ENCODE assay signal across 11 mouse cellular contexts in the genomic region with DNA sequence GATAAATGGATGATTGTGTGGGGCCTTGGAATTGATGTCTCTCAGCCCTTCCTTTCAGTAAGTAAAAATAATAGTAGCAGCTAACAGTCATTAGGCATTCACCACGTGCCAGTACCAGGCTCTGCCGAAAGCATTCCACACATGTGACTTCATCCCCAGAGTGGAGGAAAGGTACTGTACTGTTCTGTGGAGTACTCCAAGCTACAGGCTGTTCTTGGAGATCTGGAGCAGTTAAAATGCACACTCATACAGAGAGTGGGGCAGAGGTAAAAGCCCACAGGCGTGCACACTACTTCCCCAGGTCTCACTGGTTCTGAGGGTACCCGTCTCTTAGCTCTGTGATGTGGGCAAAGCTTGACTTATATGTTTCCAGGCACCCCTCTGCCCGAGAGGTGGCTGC. TPM values are rescaled to one million over a fixed set of nuclear protein-coding genes. Genes with fewer than 3 reads are reported as not detected.
DNase-seq lines count a peak whose midpoint lies in the region; TF ChIP-seq lines count a peak whose summit lies in the region.
"Had no signal": no experiment of that assay in that cellular context is flagged by ENCODE, and none has a peak within 500 bp of the region (broad histone marks: within the 10 kb centered on the region; RNA-seq: fewer than 3 reads in every experiment).

No protein-coding gene starts in this region.

- no peak for TF ChIP-seq CTCF in spleen, adult 2 months (IDR thresholded peaks at IDR 0.05; ENCODE audit: extremely low read depth, insufficient read depth, insufficient read length, insufficient replicate concordance)

- TF ChIP-seq POLR2A in spleen, adult 2 months (IDR thresholded peaks at IDR 0.05; ENCODE audit: low read depth, low read length): no peak
- TF ChIP-seq POLR2A in myocyte (IDR thresholded peaks at IDR 0.05; ENCODE audit: insufficient read length, low read depth): no peak

- H3K27ac ChIP-seq in heart, embryonic 10.5 days: peak overlapping the region; percentile 72
- H3K27ac ChIP-seq in spleen, adult 2 months (ENCODE audit: insufficient read depth, low read length): peak overlapping the region; percentile 28; the same call in 1 of the 2 replicates
- H3K27ac ChIP-seq: limb, embryonic 12.5 days had no signal

- 57% methylated on average over 5 of the region's 5 CpGs for WGBS in heart, embryonic 10.5 days
- 62% methylated on average over 5 of the region's 5 CpGs for WGBS in spleen, adult 2 months

- no peak for DNase-seq in heart, embryonic 10.5 days (ENCODE audit: low spot score)
- no peak for DNase-seq in heart, adult 9 months (ENCODE audit: low spot score in 2 of 2)
- no peak for DNase-seq in spleen, adult 2 months (ENCODE audit: low read depth in 1 of 2, low spot score in 2 of 2)
- DNase-seq in spleen, adult 18-20 months: no peak
- DNase-seq in Muller cell, postnatal 12 days (ENCODE audit: inconsistent ontology term): peak; percentile 37
- DNase-seq in B cell, adult 2 months: no peak
- DNase-seq in layer of hippocampus, postnatal 25 days (ENCODE audit: extremely low spot score in 1 of 2, low spot score in 1 of 2): no peak
- DNase-seq: adrenal gland, adult 8-10 months; kidney, adult 11 months had no signal

- no peak overlapping the region for H3K4me2 ChIP-seq in myocyte (ENCODE audit: low read depth)
- H3K4me2 ChIP-seq: limb, embryonic 12.5 days had no signal

- no peak overlapping the region for H3K4me3 ChIP-seq in heart, embryonic 10.5 days
- H3K4me3 ChIP-seq in spleen, adult 2 months (ENCODE audit: extremely low read depth, insufficient read depth, insufficient read length): no peak overlapping the region
- H3K4me3 ChIP-seq in myocyte: no peak overlapping the region
- H3K4me3 ChIP-seq: limb, embryonic 12.5 days had no signal

- peaks cover 72% of the 10 kb centered on the region for H3K4me1 ChIP-seq in heart, embryonic 10.5 days
- peaks cover 76% of the 10 kb centered on the region for H3K4me1 ChIP-seq in spleen, adult 2 months (ENCODE audit: control insufficient read depth, insufficient read depth, insufficient read length)

- no peaks in the 10 kb centered on the region for H3K27me3 ChIP-seq in heart, embryonic 10.5 days (ENCODE audit: insufficient read depth, poor library complexity, severe bottlenecking)
- H3K27me3 ChIP-seq in spleen, adult 2 months (ENCODE audit: control insufficient read depth, insufficient read depth, low read length): no peaks in the 10 kb centered on the region
- no peaks in the 10 kb centered on the region for H3K27me3 ChIP-seq in myocyte (ENCODE audit: control insufficient read depth, insufficient read depth, insufficient read length)
- H3K27me3 ChIP-seq: limb, embryonic 12.5 days had no signal

- H3K36me3 ChIP-seq in heart, embryonic 10.5 days: peaks cover 14% of the 10 kb centered on the region; the same call in 1 of the 2 replicates
- no peaks in the 10 kb centered on the region for H3K36me3 ChIP-seq in spleen, adult 2 months (ENCODE audit: control insufficient read depth, insufficient read depth, low read length)
- no peaks in the 10 kb centered on the region for H3K36me3 ChIP-seq in myocyte (ENCODE audit: control insufficient read depth, insufficient read depth)

- peaks cover 89% of the 10 kb centered on the region for H3K79me2 ChIP-seq in myocyte (ENCODE audit: control insufficient read depth, insufficient read depth)

- no peaks in the 10 kb centered on the region for H3K9me3 ChIP-seq in heart, embryonic 10.5 days
- H3K9me3 ChIP-seq: limb, embryonic 12.5 days had no signal

- no peak overlapping the region for H3ac ChIP-seq in myocyte (ENCODE audit: control insufficient read depth, insufficient read length)

TF ChIP-seq in myocyte, 11 proteins besides CTCF, POLR2A, EP300 and RAD21:
- peak; percentile 68 for TF ChIP-seq USF1 (IDR thresholded peaks at IDR 0.05; ENCODE audit: low read depth)
- TF ChIP-seq MYOD1 (IDR thresholded peaks at IDR 0.05; ENCODE audit: control insufficient read depth in 1 of 3, insufficient read length in 2 of 3, low read depth in 2 of 3): no peak

RNA-seq across cellular contexts. Expression of gene Rapgef1, which starts 8.7 kb away (rescaled TPM):
- polyA plus RNA-seq in heart, embryonic 10.5 days (2016; fragmentation: Nextera tagmentation; extraction: Ambion mirVana): 11.2 and 13.4 TPM in 2 replicates
- polyA plus RNA-seq in spleen, adult 2 months (2012; rRNA removed): 75.1 and 95.9 TPM in 2 replicates
- polyA plus RNA-seq in myocyte (2012; fragmentation: generic; extraction: Trizol): 74.5 TPM
- 100 to 1,000 TPM in 1 of 2 experiments, 10 to 100 TPM in 1; 99.0 to 104 TPM for total RNA-seq in layer of hippocampus, postnatal 25 days (2021)
